Mouse (Mus musculus): ENCODE results near the gene Mtfp1.
A peak's percentile ranks its signal among the peaks of the same experiment; 100 is the strongest.

Mtfp1 gene

DNA sequence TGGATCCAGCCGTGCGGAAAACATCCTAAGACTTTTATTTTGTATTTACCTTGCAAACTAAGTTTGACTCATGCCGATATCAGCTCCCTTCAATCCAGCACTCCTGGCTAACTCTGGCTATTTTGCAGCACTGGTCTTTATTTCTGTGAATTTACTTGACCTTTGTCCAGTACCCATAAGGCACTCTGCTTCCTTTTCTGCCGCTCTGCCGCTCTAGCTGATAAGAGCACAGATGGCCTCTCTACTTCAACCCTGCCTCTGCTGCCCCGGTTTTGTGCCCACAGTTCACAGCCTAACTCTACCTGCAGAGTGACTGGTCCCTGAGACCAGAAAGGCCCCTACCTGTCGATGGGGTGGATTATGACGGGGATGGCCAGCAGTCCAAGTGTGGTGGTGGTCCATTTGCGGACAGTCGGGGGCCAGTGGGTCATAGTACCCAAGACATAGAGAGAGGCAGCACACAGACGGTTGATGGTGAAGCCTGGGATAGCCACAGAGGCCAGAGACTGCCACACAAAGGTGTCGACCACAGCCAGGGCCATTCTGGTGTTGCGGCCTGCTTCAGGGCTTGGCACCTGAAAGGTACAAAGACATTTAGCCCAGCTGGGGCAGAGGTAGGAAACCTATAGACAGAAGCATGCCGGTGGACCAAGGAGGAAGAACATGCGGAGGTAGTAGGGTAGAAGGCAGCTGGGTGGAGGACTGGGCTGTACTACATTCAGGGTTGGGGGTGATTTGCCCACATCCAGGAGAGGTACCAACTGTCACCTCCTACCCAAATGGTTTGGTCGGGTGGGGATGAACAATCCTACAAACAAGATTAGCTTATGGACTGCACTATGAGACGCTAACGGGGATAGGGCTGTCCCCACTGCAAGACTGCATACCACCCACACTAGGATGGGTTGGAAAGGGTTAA is 1.5 kb downstream of the Mtfp1 start:
- no peak for ATAC-seq (ENCODE audit: insufficient number of reproducible peaks, low FRiP score, low TSS enrichment)

DNA sequence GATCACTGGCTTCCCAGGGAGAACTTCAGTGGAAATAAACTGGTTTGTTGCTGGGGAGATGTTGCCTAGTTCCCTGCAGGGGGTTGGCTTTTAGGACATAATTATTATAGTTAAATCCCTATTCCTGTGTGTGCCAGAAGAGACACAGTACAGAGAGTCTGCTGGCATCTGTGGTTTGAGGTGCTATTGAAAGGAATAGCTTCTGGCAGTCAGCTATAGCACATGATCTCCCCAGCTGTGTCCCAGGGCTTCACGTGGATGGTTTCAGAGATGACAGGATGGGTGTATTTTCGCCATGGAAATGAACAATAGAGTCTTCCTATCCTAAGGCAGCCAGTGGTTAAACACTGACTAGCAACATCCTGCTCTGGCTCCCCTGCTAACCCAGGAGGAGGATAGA is 8.0 kb downstream of the Mtfp1 start:
- ATAC-seq (ENCODE audit: insufficient number of reproducible peaks, low FRiP score, low TSS enrichment) = no peak

DNA sequence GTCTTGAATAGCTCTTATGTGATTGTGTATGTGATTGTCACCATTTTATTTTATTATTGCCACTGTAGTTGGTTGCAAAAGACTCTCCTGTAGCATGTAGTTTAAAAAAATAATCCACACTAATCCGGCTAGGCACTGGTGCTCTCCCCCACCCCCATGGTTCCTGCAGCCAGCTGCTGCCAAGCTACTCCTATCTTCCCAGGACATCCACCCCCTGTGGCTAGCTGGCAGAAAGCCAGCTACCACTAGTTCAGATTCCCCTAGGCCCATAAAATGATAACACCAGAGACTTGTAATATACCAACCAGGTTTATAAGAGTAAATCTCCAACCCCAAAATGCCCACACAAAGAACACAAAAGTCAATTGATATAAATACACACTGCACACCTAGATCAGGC is 9.0 kb downstream of the Mtfp1 start:
- ATAC-seq (ENCODE audit: insufficient number of reproducible peaks, low FRiP score, low TSS enrichment) = no peak

DNA sequence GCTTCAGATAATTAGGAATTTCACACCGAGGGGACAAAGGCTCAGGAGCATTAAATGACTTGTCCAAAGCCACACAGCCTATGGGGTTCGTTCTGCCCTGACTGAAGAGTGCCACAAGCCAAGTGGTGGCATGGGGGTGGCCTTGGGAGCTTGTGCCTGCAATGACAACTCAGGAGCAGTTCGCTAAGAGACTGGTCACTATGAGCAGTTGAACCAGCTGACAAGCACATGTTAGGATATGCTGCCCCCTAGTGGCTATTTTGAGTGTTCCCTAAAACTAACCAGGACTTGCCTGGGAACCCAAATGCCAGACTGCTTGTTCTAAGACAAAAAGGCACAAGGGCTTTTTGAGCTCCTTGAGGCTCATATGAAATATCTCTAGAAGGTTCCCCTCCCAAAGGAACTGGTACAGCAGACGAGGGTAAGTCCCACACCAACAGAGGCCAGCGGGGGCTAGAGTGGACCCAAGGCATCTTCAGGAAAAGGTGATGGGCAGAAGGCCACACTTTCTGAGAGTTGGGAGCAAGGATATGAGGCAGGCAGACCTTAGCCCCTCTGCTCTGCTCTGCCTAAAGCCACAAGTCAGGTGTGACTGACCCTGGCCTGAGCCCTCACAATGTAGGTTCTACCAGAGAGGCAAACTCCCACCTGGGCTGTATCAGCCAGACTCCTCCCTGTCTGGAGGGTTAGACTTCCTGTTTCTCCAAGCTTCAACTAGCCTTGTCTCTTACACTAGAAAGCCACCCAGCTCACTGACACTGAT is 11.7 kb downstream of the Mtfp1 start:
- ATAC-seq (ENCODE audit: insufficient number of reproducible peaks, low FRiP score, low TSS enrichment) = peak; percentile 56; the same call in 1 of the 2 replicates

DNA sequence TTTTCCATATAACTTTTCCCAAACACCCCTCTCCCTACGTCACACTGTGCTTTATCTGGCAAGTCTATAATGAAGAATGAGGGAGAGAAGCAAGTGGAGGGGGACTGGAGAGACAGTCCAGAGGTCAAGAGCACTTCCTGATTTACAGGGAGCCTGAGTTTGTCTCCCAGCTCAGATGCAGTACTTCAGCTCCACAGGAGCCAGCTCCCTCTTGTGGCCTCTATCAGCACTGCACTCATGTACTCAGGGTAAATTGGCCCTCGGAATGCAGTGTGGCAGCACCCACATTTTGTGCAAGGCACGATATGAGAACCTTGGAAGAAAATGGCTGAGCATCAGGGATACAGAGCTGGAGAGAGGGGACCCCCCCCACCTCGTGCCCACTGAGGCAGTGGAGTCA is 15.0 kb downstream of the Mtfp1 start:
- ATAC-seq (ENCODE audit: insufficient number of reproducible peaks, low FRiP score, low TSS enrichment) = no peak

DNA sequence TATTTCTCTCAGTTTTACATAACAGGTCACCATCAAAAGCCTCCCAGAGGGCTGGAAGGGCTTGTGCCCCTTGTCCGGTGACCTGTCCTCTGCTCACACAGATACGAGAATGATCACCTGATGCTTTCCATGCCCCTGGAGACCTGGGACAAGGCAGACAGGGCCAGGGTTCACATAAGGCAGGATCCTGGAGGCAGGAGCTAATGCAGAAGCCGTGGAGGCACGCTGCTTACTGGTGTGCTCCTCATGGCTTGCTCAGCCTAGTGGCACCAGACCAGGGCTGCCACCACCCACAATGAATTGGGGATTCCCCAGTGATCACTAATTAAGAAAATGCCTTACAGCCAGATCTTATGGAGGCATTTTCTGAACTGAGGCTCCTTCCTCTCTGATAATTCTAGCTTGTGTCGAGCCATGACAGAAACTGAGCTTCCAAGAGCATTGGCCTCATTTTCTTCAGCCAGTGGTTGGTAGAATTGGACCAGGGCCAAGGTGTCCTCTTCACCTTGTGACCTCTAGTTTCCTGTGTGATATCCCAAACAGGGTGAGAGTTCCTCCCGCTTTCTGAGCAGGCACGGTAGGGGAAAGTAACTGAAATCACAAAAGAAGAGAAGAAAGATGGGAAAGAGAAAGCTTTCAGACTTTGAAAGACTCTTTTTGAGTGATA is 16.8 kb downstream of the Mtfp1 start:
- ATAC-seq (ENCODE audit: insufficient number of reproducible peaks, low FRiP score, low TSS enrichment) = no peak

DNA sequence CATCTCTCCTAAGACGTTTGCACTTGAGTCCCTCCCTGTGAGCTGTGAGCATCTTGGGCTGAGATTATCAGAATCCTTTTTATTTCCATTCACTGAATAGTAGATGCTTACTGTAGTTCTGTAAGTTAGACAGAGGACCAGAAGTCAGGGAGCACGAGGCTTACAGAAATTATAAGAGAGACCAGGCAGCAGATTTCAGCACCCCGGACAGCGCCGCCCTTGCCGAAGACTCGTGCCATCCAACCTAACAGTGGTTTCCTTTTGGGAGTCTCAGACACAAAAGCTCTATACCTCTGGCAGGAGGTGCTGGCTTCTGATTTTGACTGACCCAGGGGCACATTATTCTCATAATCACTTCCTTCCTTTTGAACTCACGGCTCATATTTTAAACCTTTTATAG is 18.6 kb downstream of the Mtfp1 start:
- no peak for ATAC-seq (ENCODE audit: insufficient number of reproducible peaks, low FRiP score, low TSS enrichment)

DNA sequence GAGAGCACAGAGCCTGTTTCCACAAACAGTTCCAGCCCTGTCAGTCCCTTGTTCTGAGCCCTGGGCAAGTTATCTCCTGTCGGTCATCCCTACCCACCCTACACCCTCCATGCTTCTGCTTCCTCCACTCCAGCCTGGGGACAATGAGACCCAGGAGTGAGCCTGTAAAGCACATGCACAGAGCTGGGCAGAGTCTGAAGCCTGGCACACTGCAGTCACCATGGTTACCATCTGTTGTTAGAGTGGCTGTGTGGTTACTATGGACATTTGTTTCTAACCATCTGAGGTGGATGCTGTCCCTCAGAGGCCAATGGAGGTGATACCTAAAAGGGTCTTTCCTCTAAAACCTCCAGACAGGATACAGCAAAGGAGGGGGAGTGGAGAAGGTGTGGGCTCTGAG is 25.6 kb downstream of the Mtfp1 start:
- no peak for ATAC-seq (ENCODE audit: insufficient number of reproducible peaks, low FRiP score, low TSS enrichment)

DNA sequence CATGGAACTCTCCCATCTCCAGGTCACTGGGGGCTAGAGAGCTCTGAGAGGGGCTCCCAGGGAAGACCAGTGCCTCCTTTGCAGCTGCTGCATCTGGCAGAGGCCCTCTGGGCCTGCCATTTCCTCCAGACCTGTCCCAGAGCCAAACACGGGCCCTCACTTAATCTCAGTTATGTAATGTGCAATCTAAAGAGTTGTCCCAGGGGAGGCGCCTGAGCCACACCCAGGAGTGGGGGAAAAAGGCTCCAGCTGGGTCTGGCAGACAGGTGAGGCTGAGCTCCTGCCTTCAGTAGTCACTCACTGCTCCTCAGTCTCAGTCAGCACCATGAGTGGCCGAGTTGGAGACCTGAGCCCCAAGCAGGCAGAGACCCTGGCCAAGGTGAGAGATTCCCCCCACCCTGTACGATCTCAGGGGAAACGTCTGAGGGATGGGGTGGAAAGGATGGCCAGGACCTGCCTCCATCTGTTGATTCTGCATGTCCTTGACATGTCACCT is 30.6 kb downstream of the Mtfp1 start, which contains the start of gene Sec14l3:
Gene Sec14l3, plus strand, starts transcription at position 215 of the 496 bp plus-strand sequence.
- no peak for ATAC-seq (ENCODE audit: insufficient number of reproducible peaks, low FRiP score, low TSS enrichment)

DNA sequence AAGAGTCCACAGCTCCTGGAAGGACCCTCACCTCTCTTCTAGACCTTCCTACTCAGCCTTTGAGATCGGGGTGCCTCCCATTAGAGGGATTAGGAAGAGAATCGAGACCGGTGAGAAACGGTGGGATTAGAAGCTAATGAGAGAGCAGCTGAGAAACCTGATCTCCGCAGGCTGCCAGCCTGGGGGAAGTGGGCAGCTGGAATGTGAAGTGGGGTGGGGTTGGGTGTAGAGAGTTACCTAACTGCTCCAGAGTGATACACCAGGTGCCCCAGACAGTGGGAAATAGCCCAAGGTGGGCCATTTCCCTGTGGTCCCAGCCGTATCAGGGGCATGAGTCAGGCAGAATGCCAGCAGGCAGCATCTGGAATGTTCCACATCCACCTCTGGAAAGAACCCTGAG is 32.3 kb downstream of the Mtfp1 start:
- no peak for ATAC-seq (ENCODE audit: insufficient number of reproducible peaks, low FRiP score, low TSS enrichment)

DNA sequence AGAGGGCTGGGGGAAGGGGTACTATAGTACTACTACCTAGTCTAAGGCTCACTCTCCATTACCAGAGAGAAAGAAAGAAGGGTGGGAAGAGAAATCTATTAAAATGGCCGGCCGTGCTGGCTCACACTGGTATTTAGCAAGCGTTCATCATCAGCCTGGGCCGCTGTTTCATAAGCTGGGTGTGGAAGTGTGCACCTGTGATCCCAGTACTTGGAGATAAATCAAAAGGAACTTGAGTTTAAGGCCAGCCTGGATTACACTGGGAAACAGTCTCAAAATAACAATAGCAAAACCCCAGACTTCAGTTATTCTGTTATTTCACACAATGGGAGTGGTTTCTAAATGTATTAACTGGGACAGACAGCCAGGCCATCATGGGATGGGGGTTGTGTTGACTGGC is 32.7 kb downstream of the Mtfp1 start:
- ATAC-seq (ENCODE audit: insufficient number of reproducible peaks, low FRiP score, low TSS enrichment) = no peak

DNA sequence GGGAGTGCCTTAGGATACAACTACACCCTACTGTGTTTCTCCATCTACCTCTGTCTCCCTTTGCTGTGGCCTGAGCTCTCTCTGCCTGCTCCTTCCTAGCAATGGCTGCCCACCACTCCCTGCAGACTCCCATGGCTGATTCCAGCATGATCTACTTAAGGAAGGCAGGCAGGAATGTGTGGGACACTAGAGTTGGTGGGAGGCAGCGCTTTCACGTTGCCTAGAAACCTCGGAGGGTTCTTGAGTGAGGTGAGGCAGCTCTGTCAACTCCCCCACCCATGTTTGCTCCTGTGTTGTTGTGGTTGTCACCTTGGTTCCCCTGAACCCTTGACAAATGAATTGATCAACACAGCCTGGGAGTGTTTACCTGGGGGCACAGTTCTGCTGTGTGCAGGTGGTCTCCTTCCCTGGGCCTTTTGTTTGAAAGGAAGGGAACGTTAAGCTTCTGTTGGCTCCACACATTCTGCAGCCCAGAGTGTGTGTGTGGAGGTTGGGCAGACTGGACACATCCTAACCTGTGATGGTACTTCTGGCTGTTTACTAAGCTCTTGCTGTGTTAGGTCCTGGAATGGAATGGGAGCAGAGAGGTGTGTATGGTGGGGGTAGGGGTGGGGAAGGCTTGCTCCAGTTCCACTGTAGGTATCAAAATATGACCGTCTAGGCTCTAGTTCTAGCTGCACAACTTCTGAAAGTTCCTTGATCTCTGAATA is 34.2 kb downstream of the Mtfp1 start:
- ATAC-seq (ENCODE audit: insufficient number of reproducible peaks, low FRiP score, low TSS enrichment) = no peak

DNA sequence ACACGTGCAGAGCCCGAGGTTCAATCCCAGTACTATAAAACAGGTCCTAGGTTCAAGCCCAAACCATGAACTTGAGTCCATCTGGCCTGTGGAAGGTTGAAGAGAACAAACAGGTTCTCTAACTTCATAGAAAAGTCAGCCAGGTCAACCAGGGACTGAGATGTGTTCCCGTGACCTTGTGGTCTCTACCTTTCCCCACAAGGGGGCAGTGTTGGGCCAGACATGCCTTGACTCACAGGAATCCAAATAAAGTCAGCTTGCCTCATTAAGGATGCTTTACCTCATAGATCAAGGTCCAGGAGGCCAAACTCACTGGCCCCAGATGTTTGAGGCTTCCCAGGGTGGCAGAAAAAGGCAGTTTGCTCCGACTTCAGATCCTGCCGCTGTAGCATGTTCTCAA is 41.7 kb downstream of the Mtfp1 start:
- ATAC-seq (ENCODE audit: insufficient number of reproducible peaks, low FRiP score, low TSS enrichment) = 0 out of 2 replicates have a peak, but pooled peaks have one; percentile 31

DNA sequence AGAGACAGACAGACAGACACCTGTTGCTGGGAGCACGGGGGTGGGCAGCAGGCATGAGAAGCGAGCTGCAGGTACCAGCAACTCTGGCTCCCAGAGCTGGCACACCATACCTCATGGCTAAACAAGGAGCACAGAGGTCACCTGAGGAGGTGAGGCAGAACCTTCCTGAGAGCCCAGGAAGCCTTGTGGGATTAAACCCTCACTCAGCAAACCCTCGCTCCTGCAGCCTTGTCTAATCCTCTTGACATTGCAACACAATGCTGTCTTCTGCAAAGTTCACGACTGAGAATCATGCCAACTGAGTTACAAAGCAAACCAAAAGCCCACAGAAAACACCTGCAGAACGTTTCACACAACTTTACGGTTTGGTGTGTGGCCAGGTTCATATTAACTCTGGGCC is 46.8 kb downstream of the Mtfp1 start:
- no peak for ATAC-seq (ENCODE audit: insufficient number of reproducible peaks, low FRiP score, low TSS enrichment)

DNA sequence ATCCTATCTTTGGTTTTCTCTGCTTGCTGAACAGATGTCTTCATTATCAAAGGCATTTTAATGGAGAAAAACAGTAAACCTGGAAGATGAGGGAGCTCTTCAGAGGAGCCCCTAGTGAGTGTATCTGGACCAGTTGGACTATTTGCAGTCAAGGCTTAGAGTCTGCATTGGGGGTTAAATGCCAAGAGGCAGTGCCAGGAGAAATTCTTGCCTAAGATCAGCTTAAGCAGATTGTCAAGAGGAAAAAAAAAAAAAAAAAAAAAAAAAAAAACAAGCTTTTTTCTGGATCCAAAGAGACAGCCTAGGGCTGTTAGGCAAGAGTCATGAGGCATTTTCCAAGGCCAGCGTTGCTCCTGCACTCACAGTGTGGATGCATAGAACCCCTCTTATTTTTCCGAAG is 47.5 kb downstream of the Mtfp1 start:
- no peak for ATAC-seq (ENCODE audit: insufficient number of reproducible peaks, low FRiP score, low TSS enrichment)

DNA sequence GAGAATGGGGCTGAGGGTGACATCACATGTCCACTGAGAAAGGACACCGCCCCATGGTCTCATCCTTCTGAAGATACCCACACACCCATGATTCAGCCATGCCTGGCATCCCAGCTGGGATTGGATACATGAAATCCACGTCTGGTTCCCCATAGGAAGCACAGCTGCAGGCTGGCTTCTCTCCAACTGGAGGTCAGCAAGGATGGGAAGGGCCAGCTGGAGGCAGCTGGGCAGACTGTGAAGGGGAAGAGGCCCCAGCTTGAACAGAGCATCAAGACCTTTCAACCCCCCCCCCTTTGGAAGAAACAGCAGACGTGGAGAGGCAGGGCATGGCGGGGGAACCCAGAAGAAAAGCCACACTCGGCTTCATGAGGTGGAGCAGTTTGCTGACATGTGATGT is 48.7 kb downstream of the Mtfp1 start:
- ATAC-seq (ENCODE audit: insufficient number of reproducible peaks, low FRiP score, low TSS enrichment) = no peak

DNA sequence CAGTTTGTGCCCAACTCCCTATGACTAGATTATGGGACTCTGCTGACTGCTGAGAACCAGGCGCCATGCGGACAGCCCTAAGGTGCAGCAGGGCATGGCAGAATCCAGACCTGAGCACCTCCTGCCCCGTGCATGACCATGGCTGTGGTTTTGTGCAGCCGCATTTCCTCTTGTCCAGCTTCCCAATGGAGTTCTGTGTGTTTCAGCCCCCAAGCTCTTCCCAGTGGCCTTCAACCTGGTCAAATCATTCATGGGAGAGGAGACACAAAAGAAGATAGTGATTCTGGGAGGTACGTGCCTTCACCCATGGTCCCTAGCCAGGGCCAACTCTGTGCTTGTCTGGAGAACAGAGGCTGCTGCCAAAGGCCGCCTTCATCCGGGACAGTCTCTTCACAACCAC is 52.2 kb downstream of the Mtfp1 start:
- no peak for ATAC-seq (ENCODE audit: insufficient number of reproducible peaks, low FRiP score, low TSS enrichment)
